Mouse (Mus musculus) cerebellum, adult 2 months (tissue): ENCODE data around the gene Ctdnep1.

Experiments used
- CTCF ChIP-seq: fragments of 200-500 bp; IDR thresholded peaks from 2 replicates; pipeline ENCODE4 v1.5.1; 2011; ENCODE audit warnings: low read depth, mild to moderate bottlenecking, control low read depth, low read length, moderate library complexity, borderline replicate concordance; ENCODE audit not compliant: insufficient read depth
- POLR2A ChIP-seq: fragments of 200-500 bp; IDR thresholded peaks from 2 replicates; pipeline ENCODE4 v1.6.1; 2011; ENCODE audit warnings: low read length, control low read depth, borderline replicate concordance; ENCODE audit not compliant: insufficient read depth

DNA sequence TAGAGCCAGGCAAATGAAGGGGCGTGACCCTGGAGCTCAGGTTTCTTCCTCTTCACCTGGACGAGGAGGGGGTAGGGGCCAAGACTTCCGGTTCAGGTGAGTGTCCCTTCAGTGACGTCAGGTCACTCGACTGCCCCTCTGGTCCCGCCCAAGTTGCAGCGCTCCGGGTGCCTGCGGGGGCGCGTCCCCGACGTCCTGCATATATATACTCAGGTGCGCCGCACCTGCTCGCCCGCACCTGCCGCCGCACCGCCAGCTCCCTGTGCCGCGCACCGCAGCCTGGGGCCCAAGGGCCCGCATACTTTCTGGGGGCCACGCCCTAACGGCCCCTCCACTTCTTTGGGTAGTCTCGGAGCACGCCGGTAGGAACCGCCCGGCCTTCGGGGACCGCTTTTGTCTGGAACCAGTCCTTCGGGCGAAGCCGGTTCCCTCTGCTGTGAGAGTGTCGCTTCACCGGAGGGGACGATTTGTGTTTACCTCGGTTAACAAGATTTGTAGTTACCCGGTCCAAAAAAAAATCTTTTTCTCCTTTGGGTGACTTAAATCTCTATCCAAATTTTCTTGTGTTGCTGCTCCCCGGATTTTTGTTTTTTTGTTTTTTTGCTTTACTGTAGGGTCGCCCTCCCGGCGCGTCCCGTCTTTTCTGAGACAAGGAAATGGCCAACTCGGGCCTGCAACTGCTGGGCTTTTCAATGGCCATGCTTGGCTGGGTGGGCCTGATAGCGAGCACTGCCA lies 15.5 kb upstream of the Ctdnep1 start:
- TF ChIP-seq POLR2A, result no peak
- TF ChIP-seq CTCF, result no peak
